Mouse (Mus musculus) yolk sac, embryonic 10.5 days (tissue): ENCODE measurements around the gene Olfr1179.
"Not testable (repeated sequence)": the region's sequence is repeated elsewhere in the genome, so short reads cannot be mapped to it uniquely, and the experiment has no call there.

Experiments
- DNase-seq: peaks from one replicate; pipeline ENCODE4 v3.0.0-alpha.2; 2017; ENCODE audit warnings: low spot score

Olfr1179 gene

GRCm38 (mm10) chr2:88406353-88406752, at the start of gene Olfr1179:
Olfr1179 (minus strand) TSS chr2:88406453.
- no peak for DNase-seq

- not testable (repeated sequence) for DNase-seq
These were observed 48.3 kb upstream of the Olfr1179 start, which contains the start of gene Olfr1183 for GRCm38 (mm10) chr2:88454567-88454966. Olfr1183 (plus strand) TSS chr2:88454867.

GRCm38 (mm10) chr2:88449031-88449430, 42.8 kb upstream of the Olfr1179 start, which contains the start of gene Gm13757:
Gm13757 (minus strand) TSS chr2:88449131.
- no peak for DNase-seq

- no peak for DNase-seq
These were observed 19.8 kb upstream of the Olfr1179 start, which contains the start of gene Olfr1181 for GRCm38 (mm10) chr2:88426071-88426470. Olfr1181 (minus strand) TSS chr2:88426171.

DNA sequence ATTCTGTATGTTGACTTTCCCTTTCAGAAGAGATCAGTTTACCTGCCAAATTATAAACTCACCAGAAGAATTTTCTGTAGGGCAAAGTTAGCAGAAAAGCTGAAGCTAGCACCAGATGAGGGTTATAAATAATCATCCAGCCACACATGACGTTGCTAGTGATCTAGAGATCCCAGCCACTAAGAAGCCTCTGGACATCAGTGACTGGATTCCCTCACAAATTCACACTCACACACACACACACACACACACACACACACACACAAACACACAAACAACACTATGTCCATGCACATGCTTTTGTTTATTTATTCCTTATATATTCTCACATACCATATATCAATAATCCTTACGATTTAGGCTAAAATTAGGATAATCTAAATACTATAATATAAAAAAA, 12.8 kb upstream of the Olfr1179 start, which contains the start of gene Olfr1180:
Gene Olfr1180 (minus strand): TSS at position 101 of the 400 bp plus-strand sequence.
- no peak for DNase-seq

DNA sequence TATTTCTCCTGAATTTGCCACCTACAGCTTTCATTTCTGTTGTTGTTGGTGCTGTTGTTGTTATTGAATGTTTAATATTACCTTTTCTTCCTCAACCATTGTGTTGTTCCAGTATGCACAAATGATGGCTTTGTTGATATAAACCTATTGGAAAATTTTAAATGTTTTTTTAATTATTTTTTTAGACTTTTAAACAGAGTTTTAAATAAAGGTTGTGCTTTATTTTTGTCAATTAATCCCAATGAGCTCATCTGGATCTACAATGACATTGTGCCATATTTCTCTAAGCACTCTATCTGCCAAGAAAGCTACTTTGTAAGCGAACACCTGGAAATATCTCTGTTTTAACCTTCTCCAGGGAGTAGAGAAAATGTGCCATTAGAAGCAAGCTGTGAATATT, 19.5 kb downstream of the Olfr1179 start, which contains the start of gene Olfr1178:
Gene Olfr1178 (plus strand): TSS at position 301 of the 400 bp plus-strand sequence.
- no peak for DNase-seq

DNA sequence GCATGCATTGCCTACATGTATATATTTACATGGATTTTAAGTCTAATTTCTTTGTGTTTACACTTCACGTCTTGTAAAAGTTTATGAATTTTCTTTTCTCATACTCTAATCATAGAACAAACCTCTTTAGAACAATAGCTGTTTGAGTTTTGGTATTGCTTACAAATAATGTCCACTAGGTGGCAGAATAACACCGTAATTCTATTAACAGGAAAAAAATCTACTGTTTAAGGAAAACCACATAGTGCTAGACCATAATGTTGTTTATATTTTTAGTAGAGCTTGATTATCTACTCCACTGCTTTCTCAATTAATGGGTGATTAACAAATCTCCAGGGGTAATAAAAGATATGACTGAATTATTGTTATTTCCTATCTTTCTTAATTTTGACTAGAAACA, 49.9 kb downstream of the Olfr1179 start:
- DNase-seq, result no peak
